Mouse (Mus musculus) right cerebral cortex, postnatal 4 days (tissue): ENCODE measurements around the gene Vps11.
"Not testable (repeated sequence)": the region's sequence is repeated elsewhere in the genome, so short reads cannot be mapped to it uniquely, and the experiment has no call there.

Source experiments
- DNase-seq: peaks from one replicate; pipeline ENCODE4 v3.0.0-alpha.2; 2022

Gene Vps11

DNA sequence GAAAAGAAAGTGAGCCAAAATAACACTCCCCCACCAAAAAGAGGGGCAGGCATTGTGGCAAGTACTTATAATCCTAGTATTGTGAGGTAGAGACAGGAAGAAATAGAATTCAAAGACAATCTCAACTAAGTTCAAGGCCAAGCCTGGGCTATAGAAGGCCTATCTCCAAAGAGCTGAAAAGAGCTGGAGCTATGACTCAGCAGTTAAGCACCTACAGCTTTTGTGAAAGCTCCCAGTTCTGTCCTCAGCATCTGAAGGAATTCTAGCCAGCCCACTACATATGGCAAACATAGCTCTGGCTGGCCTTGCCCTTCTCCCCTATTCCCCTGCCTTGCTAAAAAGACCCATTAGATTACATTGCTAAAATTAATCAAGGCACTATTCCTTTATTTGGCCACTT, 11.9 kb upstream of the Vps11 start:
- no peak for DNase-seq

GRCm38 (mm10) chr9:44364480-44364879, 3.0 kb upstream of the Vps11 start:
- DNase-seq = peak; percentile 31

GRCm38 (mm10) chr9:44361931-44362330, 461 bp upstream of the Vps11 start:
- DNase-seq = not testable (repeated sequence)

- no peak for DNase-seq
These were observed 4.3 kb downstream of the Vps11 start for GRCm38 (mm10) chr9:44357207-44357606.

DNA sequence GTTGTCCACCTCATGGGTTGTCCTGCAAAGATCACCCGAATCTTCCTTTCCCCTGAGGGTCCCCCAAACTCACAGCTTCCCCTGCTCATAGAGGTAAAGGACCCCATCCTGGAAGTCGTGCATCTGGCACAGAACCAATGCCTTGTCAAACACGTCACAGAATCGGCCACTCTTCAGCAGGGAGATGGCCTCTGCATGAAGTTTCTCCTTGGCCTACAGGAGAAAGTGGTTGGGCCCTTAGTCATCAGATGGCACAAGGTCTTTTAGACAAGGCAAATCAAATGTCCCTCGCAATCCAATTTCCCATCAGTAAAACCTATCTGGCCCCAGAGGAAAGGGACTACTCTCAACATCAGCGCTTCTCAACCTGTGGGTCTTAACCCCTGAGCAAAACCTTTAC, 8.3 kb downstream of the Vps11 start:
- no peak for DNase-seq

DNA sequence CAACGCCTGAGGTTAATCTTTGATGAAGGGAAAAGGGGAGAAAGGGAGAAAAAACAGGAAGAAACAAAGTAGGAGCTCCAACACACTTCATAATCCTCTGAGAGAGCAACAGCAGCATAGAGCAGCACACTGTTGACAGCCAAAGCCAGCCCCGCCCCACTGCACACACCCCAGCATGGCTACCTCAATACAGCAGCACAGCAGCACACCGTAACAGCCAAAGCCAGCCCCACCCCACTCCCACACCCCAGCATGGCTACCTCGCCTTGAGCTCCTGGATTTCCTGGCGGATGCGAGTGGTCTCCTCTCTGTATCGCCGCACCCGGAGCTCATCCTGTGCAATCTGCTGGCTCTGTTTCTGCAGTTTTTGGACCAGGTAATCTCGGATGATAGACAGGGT, 9.1 kb downstream of the Vps11 start:
- no peak for DNase-seq

- DNase-seq = no peak
These were observed 10.1 kb downstream of the Vps11 start for GRCm38 (mm10) chr9:44351396-44351795.

GRCm38 (mm10) chr9:44348546-44348945, 12.9 kb downstream of the Vps11 start:
- DNase-seq = no peak

- DNase-seq = no peak
These were observed 13.8 kb downstream of the Vps11 start for GRCm38 (mm10) chr9:44347621-44348020.

GRCm38 (mm10) chr9:44347166-44347565, 14.3 kb downstream of the Vps11 start:
- DNase-seq = no peak

GRCm38 (mm10) chr9:44345570-44346433, 15.7 kb downstream of the Vps11 start:
- DNase-seq = no peak

DNA sequence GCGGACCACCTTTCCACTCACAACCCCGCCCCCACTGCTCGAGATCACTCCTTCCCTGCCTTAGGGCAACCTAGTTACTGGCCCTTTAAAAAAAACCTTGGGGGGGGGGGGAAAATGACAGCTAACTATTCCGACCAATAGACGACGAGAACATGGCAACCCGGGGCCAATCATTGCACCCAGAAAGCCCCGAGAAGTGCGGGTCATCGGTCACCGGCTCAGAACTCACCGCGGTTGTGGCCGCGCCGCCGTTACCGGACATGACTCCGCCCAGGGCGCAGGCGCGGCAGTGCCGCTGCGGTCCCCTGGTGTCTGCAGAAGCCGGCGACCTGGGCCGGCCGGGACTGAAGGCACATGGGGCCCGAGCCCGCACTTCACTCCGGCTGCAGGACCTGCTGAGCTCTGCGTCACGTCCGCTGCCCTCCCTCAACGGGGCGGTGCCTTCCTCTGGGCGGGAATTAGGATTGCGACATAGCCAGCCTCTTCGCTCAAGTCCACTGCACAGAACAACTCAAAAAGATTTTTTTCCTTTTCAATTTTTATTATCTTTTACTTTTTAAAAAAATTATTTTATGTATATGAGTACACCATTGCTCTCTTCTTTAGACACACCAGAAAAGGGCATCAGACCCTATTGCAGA, 17.6 kb downstream of the Vps11 start, which contains the start of gene Hmbs:
Hmbs (minus strand) TSS at position 448 of the 641 bp plus-strand sequence.
- DNase-seq = peak; percentile 78

GRCm38 (mm10) chr9:44343290-44343689, 18.2 kb downstream of the Vps11 start:
- DNase-seq = no peak

GRCm38 (mm10) chr9:44342605-44343004, 18.9 kb downstream of the Vps11 start:
- no peak for DNase-seq

DNA sequence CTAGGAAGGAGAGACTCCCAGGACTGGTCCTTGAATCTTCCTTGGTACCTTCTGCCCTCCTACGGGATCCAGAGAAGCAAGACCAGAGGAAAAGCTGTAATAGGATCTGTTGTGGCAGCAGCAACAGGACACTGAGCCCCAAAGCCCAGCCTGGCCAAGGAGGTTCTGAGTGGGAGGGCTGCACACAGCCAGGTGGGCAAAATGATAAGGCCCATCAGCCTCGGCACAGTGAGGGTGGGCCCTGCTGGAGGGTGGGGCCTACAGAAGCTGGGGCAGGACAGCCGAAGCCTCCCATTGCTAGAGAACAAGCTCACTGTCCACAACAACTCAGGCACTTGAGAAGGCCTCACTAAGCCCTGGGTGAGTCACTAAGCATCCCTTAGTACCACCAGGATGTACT, 19.3 kb downstream of the Vps11 start:
- DNase-seq = no peak

- no peak for DNase-seq
These were observed 20.0 kb downstream of the Vps11 start for GRCm38 (mm10) chr9:44341487-44341886.

GRCm38 (mm10) chr9:44338574-44338973, 22.9 kb downstream of the Vps11 start:
- no peak for DNase-seq

- no peak for DNase-seq
These were observed 23.9 kb downstream of the Vps11 start for GRCm38 (mm10) chr9:44337436-44338169.

DNA sequence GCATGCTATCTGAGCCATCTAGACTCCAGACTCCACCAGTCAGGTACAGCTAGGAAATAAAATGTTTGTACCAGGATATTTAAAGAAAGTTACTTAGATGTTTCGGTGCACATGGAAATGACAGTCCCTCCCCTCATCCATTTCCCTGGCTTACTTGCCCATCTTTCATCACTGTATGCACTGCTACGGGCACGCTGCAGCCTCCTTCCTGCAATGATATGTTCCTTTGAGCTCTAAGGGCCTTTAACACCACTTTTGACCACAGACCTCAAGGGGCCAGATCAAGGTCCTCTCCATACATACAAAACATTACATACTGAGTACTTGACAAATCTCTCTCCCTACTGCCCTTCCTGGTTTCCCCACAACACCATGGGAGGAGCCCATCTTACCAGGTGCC, 24.5 kb downstream of the Vps11 start:
- no peak for DNase-seq

DNA sequence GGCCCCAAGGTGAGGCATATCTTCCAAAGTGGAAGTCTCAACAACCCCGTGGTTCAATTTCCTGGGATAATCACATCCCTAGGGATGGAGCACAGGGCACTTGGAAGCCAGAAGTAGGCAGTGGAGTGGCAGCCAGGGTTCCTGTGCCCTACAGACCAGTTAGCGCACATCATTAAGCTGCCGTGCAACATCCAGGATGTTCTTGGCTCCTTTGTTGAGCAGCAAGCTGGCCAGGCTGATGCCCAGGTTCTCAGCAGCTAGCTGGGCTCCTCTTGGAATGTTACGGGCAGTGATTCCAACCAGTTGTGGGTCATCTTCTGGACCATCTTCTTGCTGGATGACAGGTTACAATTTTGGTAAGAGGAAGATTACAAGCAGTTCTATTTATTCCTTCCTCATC, 25.0 kb downstream of the Vps11 start:
- not testable (repeated sequence) for DNase-seq

- no peak for DNase-seq
These were observed 25.4 kb downstream of the Vps11 start for GRCm38 (mm10) chr9:44336093-44336406.

DNA sequence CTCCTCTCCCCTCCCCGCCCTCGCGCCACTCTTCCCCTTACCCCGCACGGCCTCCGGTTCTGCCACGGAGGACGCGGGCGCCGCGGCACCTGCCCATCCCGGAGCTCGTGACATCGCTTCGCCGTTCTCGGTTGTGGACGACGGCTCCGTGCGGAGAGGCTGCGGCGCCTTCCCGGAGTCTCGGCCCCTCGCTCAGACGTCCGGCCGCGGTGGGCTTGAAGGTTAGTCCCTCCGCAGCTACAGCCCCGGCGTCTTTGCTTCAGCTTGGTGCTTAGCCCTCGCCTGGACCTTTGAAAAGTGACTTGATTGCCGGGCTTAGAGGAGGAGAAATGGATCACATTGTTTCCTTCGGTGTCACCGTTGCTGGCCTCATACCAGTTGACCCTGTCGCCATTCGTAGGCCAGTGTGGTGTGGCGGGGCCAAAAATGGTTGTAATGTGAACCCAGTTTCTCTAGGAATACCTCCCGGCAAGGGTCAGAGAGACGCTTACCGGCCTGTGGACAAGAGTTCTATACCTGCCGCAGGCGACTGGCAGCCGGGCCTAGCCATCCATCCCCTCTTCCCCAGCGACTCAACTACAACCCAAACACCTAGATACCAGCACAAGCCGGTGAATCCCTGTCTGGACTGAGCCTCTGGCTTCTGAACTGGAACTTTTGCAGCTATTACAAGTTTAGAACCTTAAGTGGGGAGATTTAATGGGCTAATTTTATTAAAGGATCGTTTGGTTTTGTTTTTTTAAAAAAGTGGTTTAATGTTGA, 26.0 kb downstream of the Vps11 start:
- DNase-seq = no peak
